Mouse (Mus musculus) frontal cortex, adult 2 months (tissue): ENCODE measurements around the gene Ddx41. TPM values are rescaled to one million over a fixed set of nuclear protein-coding genes. Genes with fewer than 3 reads are reported as not detected.

Experiments used
- DNase-seq, 2 experiments: peaks; one replicate each; pipeline ENCODE4 v3.0.0; 2022; ENCODE audit warnings: low spot score in 1 of 2; ENCODE audit errors: extremely low spot score in 1 of 2
- polyA plus RNA-seq: library from polyadenylated mRNA; depleted of rRNA; stranded (reverse); fragments of >200 nt; gene quantifications from 2 replicates; pipeline ENCODE4 v1.2.3, GENCODE M21; 2012; rRNA removed

The Ddx41 gene
- polyA plus RNA-seq, 1 experiment, result 92.8 TPM

DNA sequence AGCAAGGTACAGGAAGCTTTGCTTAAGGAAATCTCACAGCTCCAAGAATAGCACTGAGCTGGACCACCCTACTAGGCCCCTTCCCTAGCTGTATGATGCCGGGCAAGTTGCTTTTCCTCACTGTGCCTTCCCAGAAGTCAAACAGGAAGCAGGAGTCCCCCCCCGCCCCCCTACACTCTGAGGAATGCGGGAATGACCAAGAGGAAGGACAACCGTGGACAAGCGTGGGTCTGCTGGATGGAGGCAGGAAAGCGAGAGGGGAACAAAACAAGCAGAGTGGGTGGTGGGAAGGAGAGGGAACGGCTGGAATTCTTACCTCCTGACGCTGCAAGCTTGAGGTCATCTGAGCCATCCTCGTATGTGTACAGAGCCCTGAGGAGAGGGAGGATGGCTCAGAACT, 53.4 kb downstream of the Ddx41 start:
- no peak for DNase-seq

DNA sequence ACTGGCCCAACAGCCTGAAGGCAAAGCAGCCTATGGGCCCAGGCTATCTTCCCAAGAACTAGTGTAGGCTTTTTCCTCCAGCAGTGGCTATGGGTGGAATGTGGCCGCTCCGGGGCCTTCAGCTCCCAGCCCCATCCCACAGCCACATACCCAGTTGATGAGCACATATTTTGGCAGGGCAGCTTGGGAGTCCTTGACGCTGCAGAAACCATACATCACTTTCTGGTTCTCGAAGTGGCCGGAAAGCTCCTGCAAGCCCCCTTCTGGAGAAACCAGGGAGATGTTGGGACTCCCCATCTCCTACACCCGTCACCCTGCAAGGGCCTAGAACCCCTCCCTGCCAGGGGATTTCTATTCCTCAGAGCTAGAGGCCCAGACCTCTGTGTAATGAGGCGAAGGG, 53.9 kb downstream of the Ddx41 start:
- no peak for DNase-seq

Other genes with a start within 250 kb of the Ddx41 start
- 145 and 163 TPM in 2 replicates for gene Prelid1, start 216.2 kb downstream of the Ddx41 start, polyA plus RNA-seq
- 142 and 148 TPM in 2 replicates for gene Rab24, start 214.7 kb downstream of the Ddx41 start, polyA plus RNA-seq
- gene Mxd3, start 206.8 kb downstream of the Ddx41 start, polyA plus RNA-seq, result 1.3 and 1.5 TPM in 2 replicates
- 52.9 and 57.3 TPM in 2 replicates for gene Lman2, start 173.9 kb downstream of the Ddx41 start, polyA plus RNA-seq
- gene Rgs14, start 166.9 kb downstream of the Ddx41 start, polyA plus RNA-seq, result 32.8 and 44.1 TPM in 2 replicates
- 0.54 and 0.55 TPM in 2 replicates for gene Slc34a1, start 138.5 kb downstream of the Ddx41 start, polyA plus RNA-seq
- 0.34 and 0.42 TPM in 2 replicates for gene Pfn3, start 121.4 kb downstream of the Ddx41 start, polyA plus RNA-seq
- 0.57 and 0.82 TPM in 2 replicates for gene F12, start 109.9 kb downstream of the Ddx41 start, polyA plus RNA-seq
- 70.6 and 74.3 TPM in 2 replicates for gene Grk6, start 91.6 kb downstream of the Ddx41 start, polyA plus RNA-seq
- gene Prr7, start 72.4 kb downstream of the Ddx41 start, polyA plus RNA-seq, result 67.1 and 81.0 TPM in 2 replicates
- gene Dbn1, start 48.5 kb downstream of the Ddx41 start, polyA plus RNA-seq, result 366 and 391 TPM in 2 replicates
- 174 and 242 TPM in 2 replicates for gene Pdlim7, start 23.0 kb downstream of the Ddx41 start, polyA plus RNA-seq
- 14.7 and 19.6 TPM in 2 replicates for gene Dok3, start 7.4 kb downstream of the Ddx41 start, polyA plus RNA-seq
- gene Fam193b, start 34.5 kb upstream of the Ddx41 start, polyA plus RNA-seq, result 171 and 177 TPM in 2 replicates
- 97.8 and 113 TPM in 2 replicates for gene Tmed9, start 37.1 kb upstream of the Ddx41 start, polyA plus RNA-seq
- gene B4galt7, start 63.2 kb upstream of the Ddx41 start, polyA plus RNA-seq, result 30.3 and 33.1 TPM in 2 replicates
- gene Caml, start 86.3 kb upstream of the Ddx41 start, polyA plus RNA-seq, result 67.9 and 74.5 TPM in 2 replicates
- 51.7 and 54.2 TPM in 2 replicates for gene Ddx46, start 98.4 kb upstream of the Ddx41 start, polyA plus RNA-seq
- gene B230219D22Rik, start 156.5 kb upstream of the Ddx41 start, polyA plus RNA-seq, result 63.2 and 66.6 TPM in 2 replicates
- 63.7 and 67.2 TPM in 2 replicates for gene Txndc15, start 178.0 kb upstream of the Ddx41 start, polyA plus RNA-seq
- 28.2 and 30.1 TPM in 2 replicates for gene Pcbd2, start 190.7 kb upstream of the Ddx41 start, polyA plus RNA-seq
- 0.54 and 0.55 TPM in 2 replicates for gene Catsper3, start 247.9 kb upstream of the Ddx41 start, polyA plus RNA-seq